Mouse (Mus musculus): Measurements from ENCODE around the gene Stox1.
"Not testable (repeated sequence)": the region's sequence is repeated elsewhere in the genome, so short reads cannot be mapped to it uniquely, and the experiment has no call there.

The Stox1 gene

DNA sequence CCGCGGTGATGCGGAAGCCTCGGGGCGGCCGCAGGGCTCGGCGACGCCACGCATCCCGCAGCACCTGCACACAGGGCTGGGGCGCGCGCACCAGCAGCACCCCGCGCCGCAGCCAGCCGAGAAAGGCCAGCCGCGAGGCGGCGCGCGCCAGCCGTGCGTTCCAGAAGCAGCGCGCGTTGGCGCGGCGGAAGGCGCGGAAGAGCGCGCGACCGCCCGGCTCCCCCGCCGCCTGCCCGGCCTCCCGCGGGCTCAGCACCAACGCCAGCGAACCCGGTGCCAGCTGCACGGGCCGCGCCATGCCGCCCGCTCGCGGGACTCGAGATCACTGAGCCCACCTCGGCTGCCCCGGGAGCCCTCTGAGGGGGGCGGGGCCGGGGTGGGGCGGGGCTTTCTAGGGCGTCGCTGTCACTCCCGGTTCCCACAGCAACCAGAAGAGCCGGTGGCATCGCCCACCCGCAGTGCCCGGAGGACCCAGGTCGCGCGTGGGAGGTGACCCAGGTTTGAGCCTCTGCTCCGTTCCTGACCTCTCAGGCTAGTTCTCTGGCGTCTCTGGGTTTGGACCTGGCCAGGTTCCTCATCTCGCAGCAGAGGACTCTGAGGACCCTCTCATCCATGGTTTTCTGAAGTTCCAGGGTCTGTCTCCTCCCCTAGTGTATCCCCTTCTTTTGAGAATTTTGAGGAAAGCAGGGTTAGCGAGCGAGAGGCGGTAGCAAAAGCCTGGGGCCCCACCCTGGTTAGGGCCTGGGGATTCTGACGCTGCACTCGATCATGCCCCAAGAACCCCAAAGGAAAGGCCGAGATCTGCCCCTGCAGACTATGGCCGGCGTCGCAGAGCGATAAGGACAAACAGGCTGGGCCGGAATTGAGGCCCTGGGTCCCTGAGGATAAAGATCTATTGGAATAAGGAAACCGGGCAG lies at the start of gene Stox1:
TSS of gene Stox1 (minus strand) at position 358 of the 917 bp plus-strand sequence.
- DNase-seq = peak; percentile 63 to 67

GRCm38 (mm10) chr10:62750781-62751180 lies 24.9 kb upstream of the Stox1 start:
- no peak for DNase-seq

- DNase-seq = no peak
Observed at GRCm38 (mm10) chr10:62739961-62740737, 14.2 kb upstream of the Stox1 start.

GRCm38 (mm10) chr10:62736965-62737688 lies 11.2 kb upstream of the Stox1 start:
- DNase-seq = no peak

DNA sequence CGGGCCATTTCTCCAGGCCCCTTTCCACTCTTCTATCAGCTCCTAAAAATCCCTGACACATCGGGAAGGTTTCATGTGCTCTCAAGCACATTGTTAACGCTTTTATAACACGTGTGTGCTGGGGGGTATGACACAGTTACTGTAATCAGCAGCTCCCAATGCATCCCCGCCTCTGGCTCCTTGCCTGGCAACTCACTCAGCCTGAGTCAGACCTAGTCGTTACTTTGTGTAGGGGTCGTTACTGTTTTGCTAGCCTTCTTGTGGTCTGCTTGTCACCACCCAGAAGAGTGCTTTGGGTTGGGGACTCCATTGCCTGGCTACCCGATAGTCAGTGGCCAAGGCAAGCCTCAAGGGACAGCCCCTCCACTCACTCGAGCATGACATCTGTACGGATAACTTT lies 4.9 kb upstream of the Stox1 start:
- DNase-seq = no peak

- no peak for DNase-seq
Observed at GRCm38 (mm10) chr10:62724936-62725335, 992 bp downstream of the Stox1 start.

DNA sequence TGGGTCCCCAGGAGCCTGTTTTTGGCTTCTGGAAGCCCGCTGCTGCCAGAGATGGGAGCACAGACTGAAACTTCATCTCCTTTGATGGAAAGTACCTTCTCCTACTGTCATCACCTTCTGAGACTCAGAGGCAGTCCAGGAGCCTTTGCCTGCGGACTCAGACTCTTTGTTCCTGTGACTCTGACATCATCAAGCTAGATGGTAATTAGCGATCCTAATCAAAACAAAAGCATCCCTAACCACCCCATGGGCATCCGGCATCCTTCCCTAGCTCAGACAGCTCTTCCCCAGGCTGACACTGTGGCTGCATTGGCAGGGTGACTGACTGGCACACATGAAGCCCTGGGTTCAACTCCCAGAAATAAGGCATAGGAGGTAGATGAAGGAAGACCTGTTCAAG lies 3.2 kb downstream of the Stox1 start:
- no peak for DNase-seq

DNA sequence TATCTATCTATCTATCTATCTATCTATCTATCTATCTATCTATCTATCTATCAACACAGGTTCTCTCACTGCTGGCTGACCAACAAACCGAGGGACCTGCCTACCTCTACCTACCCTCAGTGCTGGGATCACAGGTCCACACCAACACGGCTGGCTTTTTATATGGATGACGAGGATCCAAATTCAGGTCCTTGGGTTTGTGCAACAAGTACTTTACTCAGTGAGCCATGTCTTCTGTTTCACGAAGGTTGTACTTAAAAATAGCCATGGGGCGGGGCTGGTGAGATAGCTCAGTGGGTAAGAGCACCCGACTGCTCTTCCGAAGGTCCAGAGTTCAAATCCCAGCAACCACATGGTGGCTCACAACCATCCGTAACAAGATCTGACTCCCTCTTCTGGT lies 5.4 kb downstream of the Stox1 start:
- not testable (repeated sequence) for DNase-seq

GRCm38 (mm10) chr10:62713457-62713856 lies 12.5 kb downstream of the Stox1 start:
- no peak for DNase-seq

DNA sequence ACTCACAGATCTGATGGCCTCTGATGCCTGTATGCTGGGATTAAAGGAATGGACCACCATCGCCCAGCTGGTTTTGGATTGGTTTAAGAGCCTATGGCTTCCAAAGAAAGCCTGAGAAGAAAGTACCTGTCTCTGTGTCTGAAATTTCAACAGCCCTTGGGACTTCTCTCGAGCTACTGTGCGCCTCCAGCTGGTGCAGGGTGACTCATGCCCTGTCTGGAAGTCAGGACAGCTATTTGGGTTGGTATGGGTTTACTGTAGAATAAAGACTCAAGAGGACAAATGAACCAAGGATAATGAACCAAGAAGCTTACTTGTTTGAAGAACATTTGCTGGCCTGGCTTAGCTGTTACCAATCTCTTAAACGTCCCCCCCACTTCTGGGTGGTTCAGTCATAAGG lies 22.3 kb downstream of the Stox1 start:
- no peak for DNase-seq

GRCm38 (mm10) chr10:62702436-62702835 lies 23.5 kb downstream of the Stox1 start:
- no peak for DNase-seq

DNA sequence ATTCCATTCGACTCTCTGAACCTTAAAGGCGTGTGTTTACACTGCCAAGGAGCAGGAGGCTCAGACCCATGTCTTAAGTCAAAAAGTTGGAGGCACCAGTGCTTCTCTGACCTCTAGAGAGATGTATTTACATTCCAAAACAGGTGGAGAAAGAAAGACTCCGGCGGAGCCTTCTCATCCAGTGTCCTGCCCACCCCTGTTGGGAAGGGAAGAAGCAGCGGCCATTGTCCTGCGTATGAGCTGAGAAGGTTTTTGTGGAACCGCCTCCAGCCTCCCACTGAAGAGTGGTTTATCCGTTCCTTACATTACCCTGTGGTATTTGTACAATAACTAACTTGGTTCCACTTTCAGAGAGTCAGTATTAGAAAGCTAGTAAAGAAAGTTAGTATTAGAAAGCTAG lies 33.2 kb downstream of the Stox1 start:
- DNase-seq = no peak

DNA sequence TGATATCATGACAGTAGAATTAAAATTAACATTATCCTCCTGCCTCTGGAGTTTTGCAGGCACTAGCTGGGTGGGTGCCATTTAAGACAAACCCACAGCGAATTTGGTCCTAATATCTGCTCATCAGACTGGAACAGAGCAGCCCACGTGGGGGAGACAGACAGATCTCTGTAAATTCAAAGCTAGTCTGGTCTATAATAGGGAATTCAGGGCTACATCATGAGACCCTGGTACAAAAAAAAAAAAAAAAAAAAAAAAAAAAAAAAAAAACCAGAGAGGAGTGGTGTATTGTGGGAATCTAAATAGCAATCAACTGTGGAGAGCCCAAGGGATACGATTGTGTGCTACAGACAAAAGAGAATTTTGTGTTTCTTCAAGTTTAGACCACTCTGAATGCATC lies 33.7 kb downstream of the Stox1 start:
- DNase-seq = no peak

DNA sequence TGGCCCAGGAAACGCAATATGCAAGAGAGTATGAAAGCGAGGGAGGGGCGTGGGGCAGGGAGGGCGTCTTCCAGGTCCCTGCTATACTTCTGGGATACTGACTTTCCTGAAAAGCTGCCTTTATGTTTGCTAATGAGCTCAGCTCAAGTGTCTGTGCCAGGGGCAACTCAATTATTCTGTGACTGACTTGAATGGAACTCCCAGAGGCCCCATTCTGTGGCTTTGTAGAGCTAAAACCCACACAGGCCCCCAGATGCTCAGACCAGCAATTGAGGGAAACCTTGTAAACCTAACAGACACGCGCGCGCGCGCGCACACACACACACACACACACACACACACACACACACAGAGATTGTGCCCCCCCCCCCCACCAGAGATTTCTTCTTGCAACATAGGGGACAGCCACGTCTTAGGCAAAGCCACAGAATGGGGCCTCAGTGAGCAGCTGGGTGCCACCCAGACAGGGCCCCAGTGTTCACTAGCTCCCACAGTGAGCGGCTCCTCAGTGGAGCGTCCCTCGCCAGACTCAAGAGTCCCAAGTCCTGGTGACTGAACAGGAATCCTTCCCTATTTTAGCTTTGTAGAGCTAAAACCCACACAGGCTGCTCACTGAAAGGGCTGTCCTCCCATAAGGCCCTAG lies 38.8 kb downstream of the Stox1 start:
- no peak for DNase-seq

GRCm38 (mm10) chr10:62683043-62683442 lies 42.9 kb downstream of the Stox1 start:
- peak; percentile 10 to 26 for DNase-seq

DNA sequence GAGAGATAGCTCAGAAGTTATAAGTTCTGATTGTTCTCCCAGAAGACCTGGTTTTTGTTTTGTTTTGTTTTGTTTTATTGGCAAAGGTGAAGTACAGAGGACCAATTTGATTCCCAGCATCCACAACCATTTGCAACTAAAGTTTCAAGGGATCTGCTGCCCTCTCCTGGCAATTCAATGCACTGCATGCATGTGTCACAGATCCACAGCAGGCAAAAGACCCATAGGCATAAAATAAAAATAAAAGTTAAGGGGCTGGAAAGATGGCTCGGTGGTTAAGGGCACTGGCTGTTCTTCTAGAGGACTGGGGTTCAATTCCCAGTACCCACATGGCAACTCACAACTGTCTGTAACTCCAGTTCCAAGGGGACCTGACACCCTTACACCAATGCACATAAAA lies 46.1 kb downstream of the Stox1 start:
- no peak for DNase-seq

- no peak for DNase-seq
Observed at GRCm38 (mm10) chr10:62677329-62677728, 48.6 kb downstream of the Stox1 start.

GRCm38 (mm10) chr10:62676196-62676595 lies 49.7 kb downstream of the Stox1 start:
- DNase-seq = no peak

- no peak for DNase-seq
Observed at GRCm38 (mm10) chr10:62672359-62672758, 53.6 kb downstream of the Stox1 start.

- DNase-seq = no peak
Observed at GRCm38 (mm10) chr10:62669245-62669644, 56.7 kb downstream of the Stox1 start.

DNA sequence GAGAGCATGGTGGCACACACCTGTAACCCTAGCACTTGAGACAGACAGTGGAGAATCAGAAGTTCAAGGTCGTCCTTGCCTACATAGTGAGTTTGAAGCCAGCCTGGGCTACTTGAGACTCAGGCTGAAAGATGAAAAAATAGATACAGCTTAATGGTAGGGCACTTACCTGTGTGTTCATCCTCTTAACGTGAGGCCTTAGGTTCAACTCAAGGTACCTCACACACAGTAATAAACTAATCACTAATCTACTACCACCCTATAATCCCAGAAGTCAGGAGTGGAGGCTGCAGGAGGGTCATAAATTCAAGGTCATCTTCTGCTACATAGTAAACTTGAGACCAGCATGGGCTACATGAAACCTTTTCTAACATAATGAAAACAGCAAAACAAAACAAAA lies 57.5 kb downstream of the Stox1 start:
- no peak for DNase-seq

- DNase-seq = no peak
Observed at GRCm38 (mm10) chr10:62668043-62668442, 57.9 kb downstream of the Stox1 start.
